Mouse (Mus musculus) layer of hippocampus, postnatal 25 days (tissue): ENCODE data around the gene Eif4g3. TPM values are rescaled to one million over a fixed set of nuclear protein-coding genes. Genes with fewer than 3 reads are reported as not detected.
"Not testable (repeated sequence)": the region's sequence is repeated elsewhere in the genome, so short reads cannot be mapped to it uniquely, and the experiment has no call there.

Experiments used
- DNase-seq, 2 experiments: peaks; one replicate each; pipeline ENCODE4 v3.0.0; 2022; ENCODE audit warnings: mixed read lengths in 2 of 2, low spot score in 1 of 2; ENCODE audit errors: extremely low spot score in 1 of 2
- total RNA-seq, 2 experiments: library from RNA; stranded (reverse); gene quantifications; 2 replicates each; pipeline ENCODE4 v1.2.3; 2021

Eif4g3 gene
- total RNA-seq, 2 experiments from 2014 or later, result 135 to 160 TPM

DNA sequence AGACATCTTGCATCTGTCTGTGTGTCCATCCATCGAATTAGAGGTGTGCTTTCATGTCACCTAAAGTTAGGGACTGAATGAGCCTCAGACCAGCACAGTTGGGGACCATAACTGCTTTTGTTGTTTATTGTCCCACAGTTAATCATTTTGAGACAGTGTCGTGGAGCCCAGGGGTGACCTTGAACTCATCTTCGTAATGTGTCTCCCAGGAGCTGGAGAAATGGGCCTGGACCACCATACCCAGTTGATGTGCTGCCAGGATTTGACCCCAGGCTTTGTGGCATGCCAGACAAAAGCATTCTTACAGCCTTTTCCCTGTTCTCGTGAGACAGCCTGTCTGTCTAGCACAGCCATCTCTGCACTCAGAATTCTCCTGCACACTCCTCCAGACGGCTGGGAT lies 63.8 kb downstream of the Eif4g3 start:
- no peak for DNase-seq

DNA sequence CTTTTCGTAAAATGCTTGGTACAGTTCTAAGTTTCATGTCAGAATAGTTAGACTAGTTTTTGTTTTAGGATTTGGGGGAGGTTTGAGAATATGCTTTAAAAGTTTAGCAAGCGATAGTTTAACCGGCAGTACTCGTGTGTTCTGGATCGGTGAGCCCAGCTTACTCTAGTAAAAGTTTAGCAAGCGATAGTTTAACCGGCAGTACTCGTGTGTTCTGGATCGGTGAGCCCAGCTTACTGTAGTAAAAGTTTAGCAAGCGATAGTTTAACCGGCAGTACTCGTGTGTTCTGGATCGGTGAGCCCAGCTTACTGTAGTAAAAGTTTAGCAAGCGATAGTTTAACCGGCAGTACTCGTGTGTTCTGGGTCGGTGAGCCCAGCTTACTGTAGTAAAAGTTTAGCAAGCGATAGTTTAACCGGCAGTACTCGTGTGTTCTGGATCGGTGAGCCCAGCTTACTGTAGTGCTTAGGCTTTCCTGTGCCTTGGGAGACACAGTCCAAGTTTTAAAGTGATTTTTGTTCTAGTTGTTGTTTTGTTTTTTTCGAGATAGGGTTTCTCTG lies 64.5 kb downstream of the Eif4g3 start:
- not testable (repeated sequence) for DNase-seq

DNA sequence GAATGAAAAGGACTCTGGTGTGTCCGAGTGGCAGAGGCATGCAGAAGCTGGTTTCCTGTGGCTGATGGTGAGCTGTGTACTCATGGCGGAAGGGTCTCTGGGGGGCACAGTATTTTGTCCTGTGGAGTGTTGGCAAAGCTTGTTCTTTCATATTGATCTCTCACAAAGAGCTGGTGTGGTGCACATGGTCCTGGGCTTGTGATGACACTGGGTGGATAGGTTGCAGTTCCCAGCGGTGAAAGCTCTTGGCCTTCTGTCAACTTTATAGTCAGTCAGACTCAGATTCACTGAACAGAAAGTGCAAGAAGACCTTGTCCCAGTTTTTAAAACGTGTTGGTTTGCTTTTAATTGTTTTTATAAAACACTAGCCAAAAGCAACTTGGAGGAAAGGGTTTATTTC lies 68.3 kb downstream of the Eif4g3 start:
- DNase-seq, result no peak

DNA sequence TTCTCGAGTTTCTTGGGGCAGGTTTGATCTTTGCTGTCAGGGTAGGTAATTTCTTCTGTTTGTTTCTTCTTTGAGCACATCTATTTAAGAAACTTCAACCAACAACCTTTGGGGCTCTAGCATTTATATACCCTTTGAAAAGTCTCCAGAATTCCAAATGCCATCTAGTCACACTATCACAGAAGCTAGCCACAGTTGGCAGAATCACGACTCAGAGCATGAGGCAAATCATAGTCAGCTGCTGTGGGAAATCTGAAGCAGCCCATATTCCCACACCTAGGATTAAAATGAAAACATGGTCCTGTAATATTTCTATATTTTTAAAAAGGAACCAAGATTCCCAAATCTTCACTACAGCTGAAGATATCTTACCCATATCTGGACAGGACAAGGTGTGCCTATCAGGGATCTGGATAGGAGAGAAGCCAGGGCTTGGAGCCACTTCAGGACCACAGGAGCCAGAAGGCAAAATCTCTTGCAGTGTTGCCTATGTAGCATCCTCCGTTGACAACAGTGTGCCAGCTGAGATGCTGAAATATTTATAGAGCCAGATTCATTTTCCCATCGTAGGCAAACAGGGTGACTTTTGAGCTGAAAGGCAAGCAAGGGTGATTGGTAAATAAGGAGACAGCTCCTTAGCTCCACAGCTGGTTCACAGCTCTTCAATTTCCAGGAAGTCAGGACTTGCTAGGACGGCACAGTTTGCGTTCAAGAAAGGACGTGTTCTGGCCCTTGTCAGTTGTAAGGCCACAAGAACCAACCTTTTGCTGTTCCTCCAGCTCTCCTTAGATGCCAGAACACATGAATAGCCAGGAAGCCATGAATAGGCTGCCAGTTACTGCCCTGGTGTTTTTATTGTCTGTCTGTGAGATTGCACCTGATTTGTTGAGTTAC lies 70.8 kb downstream of the Eif4g3 start:
- DNase-seq, result no peak

DNA sequence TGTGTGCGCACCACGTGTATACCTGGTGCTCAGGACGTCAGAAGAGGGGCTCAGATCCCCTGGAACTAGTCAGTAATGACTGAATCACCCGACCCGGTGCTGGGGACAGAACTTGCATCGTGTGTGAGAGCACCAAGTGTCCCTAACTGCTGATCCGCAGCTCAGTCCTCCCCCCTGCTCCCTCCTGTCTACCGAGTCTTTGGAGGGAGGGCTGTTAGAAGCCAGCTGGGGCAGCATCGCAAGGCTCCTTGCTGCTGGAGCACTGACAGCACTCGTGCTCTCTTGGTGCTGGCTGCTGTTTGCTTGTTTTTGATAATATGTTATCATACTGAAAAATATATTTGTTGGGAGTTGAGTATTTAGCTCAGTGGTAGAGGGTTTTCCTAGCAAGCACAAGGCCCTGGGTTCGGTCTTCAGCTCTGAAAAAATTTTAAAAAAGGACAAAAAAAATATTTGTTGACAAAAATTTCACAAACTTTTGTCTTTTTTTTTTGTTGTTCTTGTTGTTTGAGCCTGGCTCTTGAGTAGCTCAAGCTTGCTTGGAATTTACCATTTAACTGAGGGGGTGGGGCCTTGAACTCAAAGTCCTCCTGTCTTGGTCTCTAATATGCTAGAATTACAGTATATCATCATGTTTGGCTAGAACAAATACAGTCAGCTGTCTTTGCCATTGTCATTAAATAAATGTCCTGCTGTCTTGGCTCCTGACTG lies 72.2 kb downstream of the Eif4g3 start:
- no peak for DNase-seq

DNA sequence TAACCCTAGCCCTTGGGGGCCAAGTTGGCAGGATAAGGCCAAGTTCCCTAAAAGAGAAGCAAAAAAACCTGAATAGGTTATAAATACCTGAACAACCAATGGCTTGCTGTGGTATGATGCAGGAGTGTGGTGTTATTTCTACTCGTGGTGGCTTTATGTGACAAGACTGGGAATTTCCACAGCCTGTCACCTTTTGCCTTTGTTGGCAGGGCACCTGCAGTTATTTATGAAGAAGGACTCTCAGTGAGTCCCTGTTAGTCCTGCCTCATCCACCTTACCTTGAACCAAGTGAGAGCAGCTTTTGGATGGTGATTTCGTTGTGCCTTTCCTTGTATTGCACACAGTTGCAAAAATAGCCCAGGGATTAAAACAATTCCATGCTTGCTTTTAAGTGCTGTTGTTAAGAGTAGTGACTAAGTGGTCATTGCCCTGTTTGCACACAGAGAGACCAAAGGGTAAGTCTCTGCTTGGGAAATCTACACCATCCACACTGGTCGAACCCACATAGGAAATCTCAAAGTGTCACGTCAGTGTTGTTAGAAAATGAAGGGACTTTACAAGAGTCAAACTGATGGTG lies 72.9 kb downstream of the Eif4g3 start:
- no peak for DNase-seq

DNA sequence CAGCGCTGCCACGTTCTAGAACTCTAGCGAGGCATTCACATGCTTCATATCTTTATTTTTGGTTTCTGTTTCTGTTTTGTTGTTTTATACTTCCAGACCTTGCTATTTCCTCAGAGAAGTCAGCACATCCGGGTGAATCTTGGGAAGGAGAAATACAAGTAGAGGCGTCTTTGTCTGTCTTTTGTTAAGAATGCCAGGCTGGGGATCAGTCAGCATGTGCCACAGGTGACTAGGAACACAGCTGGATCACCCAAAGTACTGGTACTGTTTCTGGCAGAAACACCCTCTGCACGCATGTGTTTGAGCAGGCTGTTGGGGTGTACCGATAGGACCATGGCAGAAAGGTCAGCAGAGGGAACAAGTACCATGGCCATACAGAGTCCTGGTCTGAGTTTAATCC lies 73.6 kb downstream of the Eif4g3 start:
- DNase-seq, result no peak

DNA sequence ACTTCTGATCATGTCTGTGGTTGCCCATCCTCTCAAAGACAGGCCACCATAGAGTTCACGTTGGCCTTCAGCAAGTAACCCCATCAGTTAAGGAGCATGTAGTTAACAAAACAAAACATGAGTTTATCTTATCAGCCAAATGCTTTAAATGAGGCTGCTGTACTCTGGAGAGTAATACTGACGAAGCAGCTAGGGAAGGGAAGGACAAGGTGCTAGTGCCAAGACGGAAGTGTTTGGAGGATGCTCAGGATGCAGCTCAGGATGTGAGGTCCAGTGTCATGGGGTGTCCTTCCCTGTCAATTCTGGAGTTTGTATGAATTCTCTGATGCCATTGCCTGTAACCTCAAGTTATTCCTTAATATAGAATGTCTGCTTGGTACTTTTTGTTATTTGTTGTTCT lies 75.0 kb downstream of the Eif4g3 start:
- no peak for DNase-seq

DNA sequence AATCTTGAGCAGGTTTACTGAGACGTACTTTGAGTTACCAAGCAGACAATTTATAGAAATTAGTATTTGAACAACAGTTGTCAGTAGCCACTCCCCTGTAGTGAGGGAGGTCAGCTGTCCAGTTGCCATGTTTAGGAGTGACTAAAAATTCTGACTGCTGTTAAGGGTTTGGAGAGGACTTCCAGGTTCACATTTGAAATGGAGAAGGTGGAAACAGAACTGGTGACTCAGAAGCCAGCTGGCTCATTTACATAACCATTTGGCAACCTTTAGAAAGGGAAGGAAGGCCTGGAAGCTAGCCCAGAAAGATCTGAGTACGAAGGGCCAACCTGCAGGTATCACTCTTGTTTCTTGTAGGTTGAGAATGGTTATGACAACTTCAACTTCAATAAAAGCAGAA lies 75.8 kb downstream of the Eif4g3 start:
- peak in 1 of 2 experiments; percentile 47 for DNase-seq

DNA sequence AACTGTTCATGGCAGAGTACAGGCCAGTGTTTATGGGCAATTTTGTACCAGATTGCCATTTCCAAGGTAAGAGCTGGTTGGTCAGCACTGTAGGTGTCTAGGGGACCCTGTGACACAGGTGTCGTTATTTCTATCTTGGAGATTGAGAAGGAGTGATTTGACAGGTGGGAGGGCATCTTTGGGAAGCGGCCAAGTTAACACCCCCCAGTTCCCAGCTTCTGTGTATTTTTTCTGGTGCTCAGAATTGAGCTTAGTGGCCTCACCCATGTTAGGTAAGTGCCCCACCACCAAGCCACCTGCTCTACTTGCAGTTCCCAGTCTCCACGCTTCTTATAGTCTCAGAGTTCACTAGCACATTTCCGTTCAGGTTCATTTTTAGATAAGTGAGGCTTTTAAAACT lies 76.5 kb downstream of the Eif4g3 start:
- DNase-seq, result no peak

DNA sequence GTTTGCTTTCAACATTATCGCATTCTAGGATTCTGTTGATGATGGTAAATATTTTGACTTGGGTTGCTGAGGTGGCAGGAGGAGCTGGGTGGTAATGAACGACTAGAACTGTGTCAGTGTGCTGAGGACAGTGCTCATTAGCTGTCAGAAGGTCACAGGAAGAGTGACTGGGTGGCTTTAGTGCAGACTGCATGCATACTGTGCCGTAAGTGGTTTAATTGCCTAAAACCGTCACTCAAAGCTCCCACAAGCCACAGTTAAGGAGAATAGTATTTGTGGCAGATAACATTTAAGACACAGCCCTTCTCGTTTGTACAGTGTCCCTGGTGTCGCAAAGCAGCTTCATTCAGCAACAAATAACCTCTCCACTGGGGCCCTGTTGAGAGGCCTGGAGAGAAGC lies 78.7 kb downstream of the Eif4g3 start:
- DNase-seq, result no peak

DNA sequence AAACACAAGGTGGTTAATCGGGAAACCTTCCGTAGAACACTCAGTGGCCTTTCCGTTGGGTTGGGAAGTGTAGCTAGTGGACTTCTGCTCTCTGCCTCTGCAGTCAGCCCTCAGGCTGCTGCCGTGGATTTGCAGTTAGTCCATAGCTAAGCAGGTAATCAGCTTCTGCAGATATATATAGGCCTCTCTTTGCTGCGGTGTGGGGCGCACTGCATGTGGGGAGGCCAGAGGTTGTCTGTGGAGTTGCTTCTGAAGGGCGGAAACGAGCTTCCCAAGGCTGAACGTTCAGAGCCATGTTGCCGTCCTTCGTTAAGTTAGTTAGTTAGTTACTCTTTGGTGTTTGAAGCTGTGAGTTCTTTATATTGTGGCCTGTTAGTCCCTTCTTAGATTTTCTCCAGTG lies 80.3 kb downstream of the Eif4g3 start:
- no peak for DNase-seq

DNA sequence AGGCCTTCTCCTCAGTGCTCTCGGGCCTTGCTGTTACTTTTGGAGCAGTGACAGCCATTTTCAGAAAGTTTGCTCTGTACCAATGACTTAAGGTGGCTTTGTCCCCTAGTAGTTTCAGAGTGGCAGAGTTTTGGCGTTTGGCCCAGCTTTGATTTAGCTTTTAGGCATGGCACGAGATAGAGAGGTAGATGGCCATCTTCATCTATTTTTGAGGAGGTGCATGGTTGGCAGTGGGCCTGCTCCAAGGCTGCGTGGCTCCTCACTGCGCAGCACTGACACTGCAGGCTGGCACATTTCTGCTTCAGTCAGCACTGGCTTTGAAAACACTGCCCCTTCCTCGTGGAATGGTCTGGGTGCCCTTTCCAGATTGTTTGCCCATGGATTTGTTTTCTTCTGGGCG lies 80.7 kb downstream of the Eif4g3 start:
- DNase-seq, result no peak

DNA sequence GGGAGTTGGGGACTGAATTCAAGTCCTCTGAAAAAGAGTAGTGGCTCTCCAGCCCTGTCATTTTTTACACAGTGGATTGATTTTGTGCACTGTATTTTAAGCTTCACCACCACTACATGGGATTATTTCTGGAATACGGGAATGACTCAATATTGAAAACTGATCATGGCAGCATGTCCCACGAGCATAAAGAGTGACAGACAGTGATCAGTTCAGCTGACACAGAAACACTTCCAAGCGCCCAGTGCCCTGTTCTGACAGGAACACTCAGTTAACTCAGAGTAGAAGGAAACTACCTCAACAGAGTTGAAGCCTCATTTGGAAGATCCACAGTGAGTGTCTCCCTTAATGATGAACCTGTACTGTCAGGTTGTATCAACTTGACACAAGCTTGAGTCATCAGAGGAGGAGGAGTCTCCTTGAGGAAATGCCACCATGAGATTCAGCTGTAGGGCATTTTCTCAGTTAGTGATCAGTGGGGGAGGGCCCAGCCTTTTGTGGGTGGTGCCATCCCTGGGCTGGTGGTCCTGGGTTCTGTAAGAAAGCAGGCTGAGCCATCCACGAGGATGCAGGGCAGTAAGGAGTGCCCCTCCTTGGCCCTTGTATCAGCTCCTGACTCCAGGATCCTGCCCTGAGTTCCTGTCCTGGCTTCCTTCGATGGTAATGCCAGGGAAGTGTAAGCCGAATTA lies 82.2 kb downstream of the Eif4g3 start:
- no peak for DNase-seq

DNA sequence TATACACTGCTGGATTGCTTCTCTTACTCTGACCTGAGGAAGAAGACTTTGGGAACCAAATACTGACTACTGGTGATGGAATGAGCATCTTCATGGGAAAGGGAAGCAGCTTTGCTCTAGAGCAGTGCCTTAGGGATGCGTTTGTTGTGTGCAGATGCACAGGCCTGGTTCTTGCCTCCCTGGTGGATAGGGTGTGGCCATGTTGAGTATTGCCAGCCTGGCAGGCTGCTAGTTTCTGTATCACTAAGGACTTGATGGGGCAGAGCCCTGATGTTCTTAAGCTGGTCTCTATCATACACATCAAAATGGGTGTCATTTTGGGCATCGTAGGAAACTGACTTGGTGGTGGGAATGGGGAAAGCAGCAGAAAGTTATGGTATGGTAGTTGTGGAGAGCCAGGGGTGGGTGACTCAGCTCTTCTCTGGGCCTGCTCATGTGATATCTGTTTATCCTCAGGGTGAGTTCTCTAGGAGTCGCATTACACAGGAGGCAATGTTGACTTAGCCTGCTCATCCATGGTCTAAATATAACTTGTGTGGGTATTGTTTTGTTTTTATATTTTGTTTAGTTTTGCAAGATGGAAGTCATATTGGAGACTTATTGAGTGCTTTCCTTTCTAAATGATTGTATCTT lies 85.0 kb downstream of the Eif4g3 start:
- no peak for DNase-seq

DNA sequence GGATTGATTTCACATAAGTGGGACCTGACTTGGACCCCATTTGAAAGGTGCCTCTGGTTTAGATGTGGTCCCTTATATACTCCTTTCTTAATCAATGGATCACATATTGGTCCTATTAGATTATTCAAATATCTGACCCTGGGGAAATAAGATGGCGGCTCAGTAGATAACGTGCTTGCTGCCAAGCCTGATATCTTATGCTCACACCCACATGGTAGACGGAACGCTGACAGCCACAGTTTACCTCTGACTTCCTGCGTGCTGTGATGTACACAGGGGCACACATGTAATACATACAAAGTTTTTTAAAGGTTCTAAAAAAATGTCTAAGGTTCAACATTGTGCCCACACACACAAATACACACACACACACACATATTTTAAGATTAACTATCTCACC lies 86.4 kb downstream of the Eif4g3 start:
- no peak for DNase-seq

DNA sequence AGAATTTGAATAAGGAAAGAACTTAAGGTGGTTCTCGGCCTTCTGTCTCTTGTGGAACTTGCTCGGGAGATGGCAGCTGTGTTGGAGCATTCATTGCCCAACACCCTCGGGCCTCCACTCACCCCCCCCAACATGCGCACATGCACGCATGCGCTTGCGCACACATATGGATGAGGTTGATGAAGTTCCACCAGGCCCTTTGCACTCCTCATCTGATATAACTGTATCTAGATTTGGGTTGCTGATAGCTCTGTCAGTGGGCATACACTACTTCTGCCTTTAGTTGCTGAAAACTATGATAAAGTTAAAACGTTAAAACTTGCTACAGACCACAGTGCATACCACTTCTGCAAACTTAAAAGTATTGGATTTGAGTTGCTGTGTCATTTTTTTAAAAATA lies 89.6 kb downstream of the Eif4g3 start:
- no peak for DNase-seq

DNA sequence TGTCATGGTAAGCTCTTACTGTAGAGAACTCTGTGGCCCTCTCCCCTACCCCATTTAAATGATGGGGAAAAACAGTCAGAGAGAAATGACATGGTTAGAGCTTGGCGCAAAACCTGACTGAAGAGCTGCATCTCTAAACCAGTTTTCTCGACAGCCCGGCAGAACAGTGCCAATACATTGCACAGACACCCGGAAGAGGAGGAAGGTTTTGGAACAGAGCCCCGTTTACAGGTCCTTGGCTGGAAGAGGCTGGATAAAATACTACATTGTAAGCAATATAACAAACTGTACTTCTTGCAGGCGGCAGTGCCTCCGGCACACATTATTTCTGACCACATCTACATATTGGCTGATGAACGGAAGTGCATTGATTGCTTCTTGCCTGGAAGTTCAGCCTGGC lies 91.3 kb downstream of the Eif4g3 start:
- no peak for DNase-seq

DNA sequence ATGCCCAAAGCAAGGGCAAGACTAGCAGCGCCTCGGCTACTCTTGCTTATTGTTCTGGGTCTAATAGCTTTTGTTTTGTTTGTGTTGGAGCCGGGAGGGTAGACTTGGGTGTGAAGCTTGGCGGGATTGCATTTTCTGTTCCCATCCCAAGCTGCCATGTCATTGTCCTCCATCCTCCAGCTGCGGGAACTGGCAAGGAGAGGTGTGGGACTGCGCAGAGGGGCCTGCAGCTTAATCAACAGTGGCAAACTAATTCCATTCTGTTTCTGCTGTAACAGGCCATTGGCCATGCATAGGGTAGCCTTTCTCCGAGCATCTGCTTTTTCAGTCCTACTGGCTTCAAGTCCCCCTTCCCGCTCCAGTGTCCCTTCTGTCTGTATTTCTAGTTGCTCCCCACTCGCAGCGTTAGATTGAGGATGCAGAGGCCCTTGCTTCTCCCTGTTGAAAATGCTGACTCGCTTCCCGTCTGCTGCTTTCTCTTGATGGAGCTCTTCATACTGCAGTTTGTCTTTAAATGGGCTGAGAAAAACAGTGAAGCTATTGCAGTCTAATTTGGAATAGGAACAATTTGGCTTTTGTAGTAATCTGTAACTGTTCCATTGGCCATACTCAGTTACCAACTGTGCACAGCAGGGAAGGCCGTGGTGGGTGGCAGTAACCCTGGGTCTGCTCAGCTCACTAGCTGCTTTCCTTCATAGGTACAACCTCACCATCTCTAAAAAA lies 92.2 kb downstream of the Eif4g3 start:
- DNase-seq, result peak in 1 of 2 experiments; percentile 31

DNA sequence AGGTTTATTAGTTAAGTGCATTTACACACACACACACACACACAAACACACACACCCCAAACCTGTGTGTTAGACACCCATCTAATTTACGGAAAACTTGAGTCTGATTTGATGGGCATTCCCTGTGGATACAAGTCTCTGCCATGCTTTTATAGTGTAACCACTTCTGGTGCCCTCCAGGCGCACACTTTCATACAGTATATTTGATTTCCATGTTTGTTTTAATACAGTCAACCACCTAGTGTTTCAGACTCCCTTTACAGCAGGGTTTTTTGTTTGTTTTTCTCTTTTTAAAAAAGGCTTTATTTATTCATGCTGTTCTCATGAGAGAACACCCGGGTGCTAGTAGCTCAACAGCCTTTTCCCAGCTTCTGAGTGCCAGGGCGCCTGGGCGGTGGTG lies 94.1 kb downstream of the Eif4g3 start:
- DNase-seq, result no peak
